Comparison of ENCODE assay signal across 8 mouse cellular contexts in genomic region chr15:80977620-80978334, GRCm38 (mm10). TPM values are rescaled to one million over a fixed set of nuclear protein-coding genes. Genes with fewer than 3 reads are reported as not detected.
DNase-seq lines count a peak whose midpoint lies in the region; ATAC-seq lines count a peak whose summit lies in the region.

Gene Sgsm3 (plus strand): TSS chr15:80977765.

- peaks cover 10% of the 10 kb centered on the region for H3K4me1 ChIP-seq in intestine, embryonic 14.5 days (replicated peaks; ENCODE audit: control insufficient read depth, insufficient read depth, low read length)

- no peaks in the 10 kb centered on the region for H3K27me3 ChIP-seq in intestine, embryonic 14.5 days (replicated peaks; ENCODE audit: control insufficient read depth, insufficient read depth, low read length)

- peak within 1 kb of the TSS; percentile 77 for H3K4me2 ChIP-seq in intestine, embryonic 14.5 days (ENCODE audit: low read length)

- H3K9ac ChIP-seq in intestine, embryonic 14.5 days (ENCODE audit: low read length) = peak within 1 kb of the TSS; percentile 70

- peak; percentile 92 for ATAC-seq in intestine, embryonic 14.5 days (replicated peaks; ENCODE audit: low FRiP score, low TSS enrichment, low read depth)

- DNase-seq in adrenal gland, adult (ENCODE audit: inconsistent age in 2 of 2, low spot score in 1 of 2) = peak; percentile 90 to 94
- peak; percentile 87 for DNase-seq in embryo, embryonic 10.5 days (ENCODE audit: low spot score)
- DNase-seq in gastrocnemius, postnatal 25 days = peak; percentile 79
- DNase-seq in intestine, embryonic 14.5 days (ENCODE audit: low spot score) = peak; percentile 91
- DNase-seq in left cerebral cortex, postnatal 14 days (ENCODE audit: low spot score in 2 of 2) = peak; percentile 69 to 86
- peak; percentile 87 for DNase-seq in mesoderm, embryonic 11.5 days (ENCODE audit: low read depth, low spot score)
- peak; percentile 71 to 82 for DNase-seq in right cerebral cortex, postnatal 36 days (ENCODE audit: low spot score in 2 of 2)
- peak; percentile 88 for DNase-seq in yolk sac, embryonic 10.5 days (ENCODE audit: low spot score)

- WGBS in intestine, embryonic 14.5 days = under 1% methylated on average over 61 of the region's 67 CpGs

- peak within 1 kb of the TSS; percentile 80 for H3K4me3 ChIP-seq in intestine, embryonic 14.5 days (ENCODE audit: low read depth, low read length)

- H3K36me3 ChIP-seq in intestine, embryonic 14.5 days (ENCODE audit: control insufficient read depth, insufficient read depth, low read length) = no peaks in the 10 kb centered on the region

- H3K9me3 ChIP-seq in intestine, embryonic 14.5 days (ENCODE audit: control insufficient read depth, low read length) = no peaks in the 10 kb centered on the region

- H3K27ac ChIP-seq in intestine, embryonic 14.5 days (ENCODE audit: low read depth) = no peak within 1 kb of the TSS

- intact Hi-C loops in left cerebral cortex, postnatal 14 days (cut with DNase I) = no loop called here

RNA-seq across cellular contexts. Expression of gene Sgsm3, which starts in this region (rescaled TPM):
- 10 to 100 TPM; 11.0 to 12.5 TPM for total RNA-seq in gastrocnemius, postnatal 25 days (2021)
- polyA plus RNA-seq in intestine, embryonic 14.5 days (2014; fragmentation: Nextera tagmentation; extraction: Ambion mirVana) = 22.1 and 26.4 TPM in 2 replicates
- 100 to 1,000 TPM in 1 of 2 experiments, 10 to 100 TPM in 1; 82.2 to 100 TPM for total RNA-seq in left cerebral cortex, postnatal 14 days (2021)

Comparison
In these comparisons a context has a peak if more than half of its experiments do, and no peak if none do; other contexts are left out.
1. RNA of gene Sgsm3 (total RNA-seq): 82.2 to 100 TPM in left cerebral cortex, postnatal 14 days; 11.0 to 12.5 TPM in gastrocnemius, postnatal 25 days; every median in the first group is over 4 times any median in the second.
2. Peak in every context shown above with its lines, with median percentiles within 50 percentile points of each other: DNase-seq.